Mouse (Mus musculus): ENCODE results near the gene BC107364.
"Not testable (repeated sequence)": the region's sequence is repeated elsewhere in the genome, so short reads cannot be mapped to it uniquely, and the experiment has no call there.

The BC107364 gene

DNA sequence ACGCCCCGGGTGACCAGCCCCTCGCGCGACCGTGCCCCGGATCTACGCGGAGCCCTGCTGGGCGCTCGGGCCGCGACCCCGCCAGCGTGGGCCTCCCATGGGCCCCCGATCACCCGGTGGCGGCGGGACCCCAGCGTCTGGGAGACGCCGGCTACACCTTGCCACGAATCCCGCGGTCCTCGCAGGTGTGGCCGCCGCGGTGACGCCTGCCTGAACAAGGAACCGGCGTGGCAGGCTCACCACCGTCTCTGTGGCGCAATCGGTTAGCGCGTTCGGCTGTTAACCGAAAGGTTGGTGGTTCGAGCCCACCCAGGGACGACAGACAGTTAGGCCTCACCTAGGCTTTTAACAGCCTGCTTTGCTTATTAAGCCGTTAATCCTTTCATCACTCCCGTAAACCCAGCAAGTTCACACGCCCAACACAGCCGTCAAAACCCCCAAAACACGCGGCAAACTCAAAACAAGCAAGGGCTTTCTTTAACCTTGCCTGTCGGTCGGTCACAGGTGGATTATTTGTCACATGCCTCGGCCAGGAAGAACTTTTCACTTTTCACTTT is 847 bp downstream of the BC107364 start:
- not testable (repeated sequence) for DNase-seq (ENCODE audit: low read depth, low spot score)

- not testable (repeated sequence) for DNase-seq (ENCODE audit: low read depth, low spot score)
These were observed 1.6 kb downstream of the BC107364 start for GRCm38 (mm10) chr3:96450586-96450896.

GRCm38 (mm10) chr3:96449762-96450585 is 2.1 kb downstream of the BC107364 start:
- not testable (repeated sequence) for DNase-seq (ENCODE audit: low read depth, low spot score)

GRCm38 (mm10) chr3:96445436-96445835 is 6.7 kb downstream of the BC107364 start:
- DNase-seq (ENCODE audit: low read depth, low spot score): no peak

GRCm38 (mm10) chr3:96440578-96440977 is 11.5 kb downstream of the BC107364 start:
- peak; percentile 93 for DNase-seq (ENCODE audit: low read depth, low spot score)

DNA sequence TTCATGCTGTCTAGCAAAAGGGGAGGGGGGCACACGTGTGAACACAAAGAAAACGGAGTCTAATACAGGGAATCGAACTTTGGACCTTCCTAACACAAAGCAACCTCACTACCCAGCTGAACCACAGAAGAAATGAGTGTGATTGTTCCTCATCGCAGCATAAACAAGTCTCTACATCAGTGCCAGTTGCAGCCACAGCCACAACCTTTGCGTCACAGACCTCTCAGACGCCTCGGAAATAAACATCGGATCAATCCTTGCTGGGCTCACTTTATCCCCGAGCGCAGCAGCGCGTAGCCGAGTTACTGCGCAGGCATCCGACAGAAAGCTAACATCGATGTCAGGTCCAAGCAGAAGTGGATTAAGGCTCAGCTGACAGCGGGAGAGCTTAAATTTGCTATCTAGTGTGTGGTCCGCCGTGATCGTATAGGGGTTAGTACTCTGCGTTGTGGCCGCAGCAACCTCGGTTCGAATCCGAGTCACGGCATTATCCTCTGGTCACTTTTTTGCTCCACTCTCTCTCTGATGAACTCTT is 16.5 kb downstream of the BC107364 start:
- peak; percentile 93 for DNase-seq (ENCODE audit: low read depth, low spot score)

- DNase-seq (ENCODE audit: low read depth, low spot score): no peak
These were observed 19.9 kb downstream of the BC107364 start for GRCm38 (mm10) chr3:96432207-96432606.

DNA sequence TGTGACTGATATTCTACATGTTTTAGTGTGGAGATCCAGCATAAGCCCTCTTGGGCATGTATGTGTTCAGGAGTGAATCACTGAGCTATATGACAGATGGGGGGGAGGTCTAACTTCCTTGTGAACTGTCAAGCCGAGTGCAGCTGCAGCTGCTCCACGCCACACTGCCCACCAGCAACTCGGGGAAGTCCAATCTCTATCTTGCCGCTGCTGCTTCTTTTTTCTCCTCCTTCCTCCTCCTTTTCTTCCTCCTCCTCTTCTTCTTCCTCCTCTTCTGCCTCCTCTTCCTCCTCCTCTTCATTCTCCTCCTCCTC is 22.3 kb downstream of the BC107364 start:
- no peak for DNase-seq (ENCODE audit: low read depth, low spot score)

GRCm38 (mm10) chr3:96428941-96429818 is 22.9 kb downstream of the BC107364 start:
- no peak for DNase-seq (ENCODE audit: low read depth, low spot score)

DNA sequence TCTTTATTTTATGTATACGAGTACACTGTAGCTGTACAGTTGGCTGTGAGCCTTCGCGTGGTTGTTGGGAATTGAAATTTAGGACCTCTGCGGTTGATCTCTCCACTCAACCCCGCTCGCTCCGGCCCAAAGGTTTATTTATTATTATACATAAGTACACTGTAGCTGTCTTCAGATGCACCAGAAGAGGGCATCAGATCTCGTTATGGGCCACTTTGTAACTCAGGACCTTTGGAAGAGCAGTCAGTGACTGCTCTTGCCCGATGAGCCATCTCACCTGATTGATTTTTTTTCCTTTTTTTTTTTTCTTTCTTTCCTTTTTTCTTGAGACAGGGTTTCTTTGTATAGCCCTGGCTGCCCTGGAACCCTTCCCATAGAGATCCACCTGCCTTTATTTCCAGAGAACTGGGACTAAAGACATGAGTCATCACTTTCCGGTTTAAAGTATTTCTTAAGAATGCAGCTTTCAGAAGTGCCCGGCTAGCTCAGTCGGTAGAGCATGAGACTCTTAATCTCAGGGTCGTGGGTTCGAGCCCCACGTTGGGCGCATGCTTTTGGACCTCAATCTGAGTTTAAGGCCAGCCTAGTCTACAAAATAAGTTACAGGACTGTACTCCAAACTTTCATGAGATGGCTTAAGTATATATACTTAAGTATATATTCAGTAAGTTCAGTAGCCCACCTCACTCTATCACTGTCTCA is 24.2 kb downstream of the BC107364 start:
- DNase-seq (ENCODE audit: low read depth, low spot score): peak; percentile 85

DNA sequence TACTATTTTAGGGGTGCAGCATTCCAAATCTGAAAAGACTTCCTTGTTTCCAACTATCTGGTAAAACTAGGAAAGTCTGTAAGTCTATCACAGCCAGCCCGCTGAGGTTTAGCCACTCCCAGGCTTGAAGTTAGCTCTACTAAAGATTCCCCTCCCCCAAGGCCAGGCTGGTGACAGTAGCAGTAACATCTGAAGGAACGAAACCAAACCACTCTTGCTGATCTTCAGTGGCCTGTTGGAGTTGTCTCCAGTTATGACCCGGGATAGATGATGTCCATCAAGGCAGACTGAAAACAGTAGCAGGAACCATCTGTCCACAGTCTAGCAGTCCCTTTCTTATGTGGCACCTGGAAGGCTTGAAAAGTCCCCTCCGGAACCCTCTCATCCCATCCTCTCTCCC is 24.8 kb downstream of the BC107364 start:
- DNase-seq (ENCODE audit: low read depth, low spot score): peak; percentile 65

GRCm38 (mm10) chr3:96426268-96426667 is 25.8 kb downstream of the BC107364 start:
- DNase-seq (ENCODE audit: low read depth, low spot score): no peak

DNA sequence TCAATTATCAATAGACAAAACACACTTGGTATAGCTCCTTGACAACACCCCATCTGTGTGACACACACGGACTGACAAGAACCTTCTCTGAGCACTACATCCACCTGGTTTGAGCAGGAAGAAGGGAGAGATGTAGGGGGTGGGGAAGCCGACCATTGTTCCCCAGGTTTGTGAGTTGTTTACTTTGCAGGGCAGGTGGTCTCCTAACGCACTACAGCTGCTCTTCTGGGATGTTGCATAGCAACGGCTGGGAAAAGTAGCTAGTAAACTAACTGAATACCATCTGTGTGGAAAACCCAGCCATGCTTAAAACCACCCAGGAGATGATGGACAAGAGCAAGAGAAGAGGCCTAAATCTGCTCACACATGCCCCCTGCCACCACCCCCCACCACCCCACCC is 27.7 kb downstream of the BC107364 start:
- DNase-seq (ENCODE audit: low read depth, low spot score): not testable (repeated sequence)

DNA sequence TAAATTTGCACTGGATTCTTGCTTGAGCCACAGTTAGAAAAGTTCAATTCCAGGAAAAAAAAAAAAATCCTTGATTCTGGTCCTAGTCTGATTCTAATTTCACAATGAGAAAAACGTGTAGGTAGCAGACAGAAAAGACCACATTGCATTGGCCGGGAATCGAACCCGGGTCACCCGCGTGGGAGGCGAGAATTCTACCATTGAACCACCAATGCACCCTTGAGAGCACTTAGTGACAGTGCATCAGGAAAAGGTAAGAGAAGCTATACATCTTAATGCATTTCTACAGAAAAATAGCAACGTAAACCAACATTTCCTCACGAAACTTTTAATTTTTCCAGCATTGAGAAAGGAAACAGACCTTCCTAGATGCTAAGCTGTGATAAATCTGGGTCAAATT is 28.2 kb downstream of the BC107364 start:
- DNase-seq (ENCODE audit: low read depth, low spot score): peak; percentile 64

DNA sequence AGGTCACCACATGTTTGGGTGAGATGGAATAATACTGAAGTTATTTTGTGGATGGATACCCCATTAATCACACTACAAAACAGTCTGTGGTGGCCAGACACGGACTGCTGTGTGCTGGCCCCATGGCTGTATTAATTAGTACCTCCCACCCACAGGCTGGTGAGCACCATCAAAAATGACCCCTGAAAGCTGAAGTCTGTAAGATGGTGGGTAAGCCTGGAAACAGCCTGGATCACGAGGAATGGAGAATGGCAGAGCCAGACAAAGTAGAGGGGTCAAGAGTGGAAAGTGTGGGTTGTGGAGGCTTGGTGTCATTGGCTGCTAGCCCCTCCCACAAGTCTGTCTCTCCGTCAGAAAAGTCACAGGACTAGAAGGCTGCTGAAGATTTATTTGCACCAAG is 31.3 kb downstream of the BC107364 start:
- no peak for DNase-seq (ENCODE audit: low read depth, low spot score)

GRCm38 (mm10) chr3:96418902-96419301 is 33.2 kb downstream of the BC107364 start:
- DNase-seq (ENCODE audit: low read depth, low spot score): peak; percentile 62

DNA sequence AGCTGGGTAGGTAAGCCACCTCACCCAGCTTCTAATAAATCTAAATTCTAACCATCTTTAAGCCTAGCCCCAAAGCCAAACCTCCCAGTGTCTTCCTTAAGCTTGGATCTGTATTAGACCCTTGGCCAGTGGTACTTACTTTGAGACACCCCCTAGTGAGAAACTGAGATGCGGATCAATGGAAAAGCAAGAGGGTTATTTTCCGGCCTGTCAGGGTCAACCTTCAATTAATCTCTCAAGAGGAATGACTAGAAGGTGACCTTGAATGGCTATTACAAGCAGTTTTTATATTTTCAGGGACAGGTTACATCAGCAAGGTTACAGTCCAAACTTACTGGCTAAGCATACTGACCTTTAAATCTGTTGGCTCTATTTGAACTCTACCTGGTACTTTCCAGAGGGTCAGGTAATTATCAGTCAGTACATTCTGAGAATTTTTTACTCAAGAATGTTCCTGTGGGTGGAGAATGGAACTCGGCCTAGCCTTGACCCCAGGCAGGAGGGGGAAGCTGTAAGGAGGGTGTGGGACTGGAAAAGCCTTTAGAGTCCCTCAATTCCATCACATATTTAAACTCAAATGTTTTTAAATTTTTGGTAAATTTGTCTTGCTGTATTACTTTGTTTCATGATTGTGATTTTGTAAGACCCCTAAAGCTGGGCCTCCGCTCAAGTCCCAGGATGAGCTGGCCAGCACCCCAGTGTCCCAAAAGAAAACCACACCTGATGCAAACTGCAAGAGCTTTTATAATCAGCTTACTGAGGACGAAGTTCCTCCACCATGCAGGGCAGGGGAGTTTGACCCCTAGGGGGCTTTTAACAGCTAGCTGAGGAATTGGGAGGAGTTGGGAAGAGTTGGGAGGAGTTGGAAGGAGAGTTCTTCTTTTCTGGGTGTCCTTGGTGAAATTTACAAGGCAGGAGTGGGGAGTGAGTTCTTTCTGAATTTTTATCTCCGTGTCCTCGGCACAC is 34.0 kb downstream of the BC107364 start:
- peak; percentile 87 for DNase-seq (ENCODE audit: low read depth, low spot score)

DNA sequence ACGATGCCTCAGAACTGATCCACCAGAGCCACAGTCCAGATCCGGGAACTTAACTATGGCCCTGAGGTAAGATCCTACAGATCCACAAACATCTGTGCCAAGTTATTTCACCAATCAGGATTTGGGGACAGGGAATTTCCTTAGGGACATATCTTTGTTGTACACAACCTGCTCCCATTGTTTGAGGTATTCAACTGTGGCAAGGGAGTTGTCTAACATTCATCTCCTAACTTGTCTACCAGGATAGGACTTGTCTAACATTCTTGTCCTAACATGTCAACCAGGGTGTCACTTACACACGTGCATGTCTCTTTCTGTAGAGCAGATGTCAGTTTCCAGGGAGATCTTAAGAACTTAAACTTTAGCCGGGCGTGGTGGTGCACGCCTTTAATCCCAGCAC is 35.5 kb downstream of the BC107364 start:
- DNase-seq (ENCODE audit: low read depth, low spot score): no peak

- DNase-seq (ENCODE audit: low read depth, low spot score): no peak
These were observed 36.0 kb downstream of the BC107364 start for GRCm38 (mm10) chr3:96416056-96416455.

DNA sequence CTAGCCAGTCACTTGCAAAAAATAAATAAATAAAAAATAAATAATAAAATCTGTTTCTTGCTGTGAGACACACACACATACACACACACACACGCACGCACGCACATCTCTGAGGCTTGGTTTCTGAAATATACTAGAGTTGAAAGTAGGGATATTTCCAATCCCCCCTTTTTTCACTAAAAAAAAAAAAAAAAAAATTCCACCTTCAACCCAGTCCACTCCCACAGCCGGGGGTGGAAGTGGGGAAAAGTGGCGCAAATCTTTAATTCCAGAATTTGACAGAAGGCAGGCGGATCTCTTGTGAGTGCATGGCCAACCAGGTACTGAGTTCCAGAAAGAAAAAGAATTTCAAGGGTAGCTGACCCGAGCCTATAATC is 37.2 kb downstream of the BC107364 start:
- no peak for DNase-seq (ENCODE audit: low read depth, low spot score)
